Mouse (Mus musculus) gastrocnemius, adult 18-20 months (tissue): ENCODE data around the gene Gins1. TPM values are rescaled to one million over a fixed set of nuclear protein-coding genes. Genes with fewer than 3 reads are reported as not detected.
"Not testable (repeated sequence)": the region's sequence is repeated elsewhere in the genome, so short reads cannot be mapped to it uniquely, and the experiment has no call there.

Source experiments
- DNase-seq: peaks from one replicate; pipeline ENCODE4 v3.0.0; 2021; ENCODE audit warnings: low spot score
- total RNA-seq, 2 experiments: library from RNA; stranded (reverse); gene quantifications; 2 replicates each; pipeline ENCODE4 v1.2.3; 2021

Gene Gins1
- total RNA-seq, 2 experiments from 2014 or later = 1.8 to 2.1 TPM

GRCm38 (mm10) chr2:150909429-150910039, 4.3 kb downstream of the Gins1 start:
- DNase-seq = peak; percentile 93

- no peak for DNase-seq
Observed at GRCm38 (mm10) chr2:150910295-150910881, 5.2 kb downstream of the Gins1 start.

- no peak for DNase-seq
Observed at GRCm38 (mm10) chr2:150914781-150915515, 9.7 kb downstream of the Gins1 start.

- DNase-seq = no peak
Observed at GRCm38 (mm10) chr2:150915786-150916185, 10.6 kb downstream of the Gins1 start.

DNA sequence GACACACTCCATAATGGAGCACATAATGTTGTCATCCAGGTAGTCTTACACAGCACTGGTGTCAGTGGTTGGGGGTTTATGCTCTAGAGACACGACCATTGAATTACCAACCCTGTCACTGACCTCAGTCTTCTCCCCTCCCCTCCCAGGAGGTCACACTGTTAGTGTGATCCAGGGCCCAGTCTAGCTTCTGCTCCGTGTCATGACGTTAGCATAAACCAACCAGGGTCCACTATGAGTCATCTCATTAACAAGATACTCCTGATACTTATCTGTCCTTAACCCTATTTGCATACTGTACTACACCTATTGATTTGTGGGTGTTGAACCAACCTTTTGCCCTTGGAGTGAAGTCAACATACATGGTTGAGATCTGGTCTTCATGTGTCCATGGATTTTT, 13.5 kb downstream of the Gins1 start:
- DNase-seq = no peak

GRCm38 (mm10) chr2:150920543-150920942, 15.3 kb downstream of the Gins1 start:
- DNase-seq = no peak

- peak; percentile 5 for DNase-seq
Observed at GRCm38 (mm10) chr2:150921697-150922096, 16.5 kb downstream of the Gins1 start.

DNA sequence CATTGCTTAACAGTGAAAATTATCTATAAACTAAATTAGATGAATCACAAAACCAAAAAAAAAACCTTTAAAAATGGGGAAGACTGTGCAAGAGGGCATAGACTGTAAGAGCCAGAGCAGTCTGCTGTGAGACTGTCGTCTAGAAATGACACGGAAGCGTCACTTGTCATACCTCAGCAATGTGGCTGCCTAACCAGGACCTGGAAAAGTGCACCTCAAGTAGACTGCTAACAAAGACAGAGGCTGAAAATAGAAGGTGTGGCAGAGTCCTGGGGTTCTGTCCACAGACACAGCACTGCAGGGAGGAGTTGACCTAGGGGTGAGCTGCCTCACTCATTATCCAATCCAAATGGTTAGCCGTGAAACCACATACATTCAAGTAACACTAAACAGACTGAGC, 17.0 kb downstream of the Gins1 start:
- DNase-seq = no peak

GRCm38 (mm10) chr2:150923026-150923425, 17.8 kb downstream of the Gins1 start:
- DNase-seq = no peak

- no peak for DNase-seq
Observed at GRCm38 (mm10) chr2:150923505-150923904, 18.3 kb downstream of the Gins1 start.

GRCm38 (mm10) chr2:150927038-150927720, 22.0 kb downstream of the Gins1 start:
- no peak for DNase-seq

- no peak for DNase-seq
Observed at GRCm38 (mm10) chr2:150929156-150929555, 24.0 kb downstream of the Gins1 start.

GRCm38 (mm10) chr2:150930806-150931205, 25.6 kb downstream of the Gins1 start:
- no peak for DNase-seq

GRCm38 (mm10) chr2:150933482-150933881, 28.3 kb downstream of the Gins1 start:
- no peak for DNase-seq

- no peak for DNase-seq
Observed at GRCm38 (mm10) chr2:150934659-150935058, 29.5 kb downstream of the Gins1 start.

DNA sequence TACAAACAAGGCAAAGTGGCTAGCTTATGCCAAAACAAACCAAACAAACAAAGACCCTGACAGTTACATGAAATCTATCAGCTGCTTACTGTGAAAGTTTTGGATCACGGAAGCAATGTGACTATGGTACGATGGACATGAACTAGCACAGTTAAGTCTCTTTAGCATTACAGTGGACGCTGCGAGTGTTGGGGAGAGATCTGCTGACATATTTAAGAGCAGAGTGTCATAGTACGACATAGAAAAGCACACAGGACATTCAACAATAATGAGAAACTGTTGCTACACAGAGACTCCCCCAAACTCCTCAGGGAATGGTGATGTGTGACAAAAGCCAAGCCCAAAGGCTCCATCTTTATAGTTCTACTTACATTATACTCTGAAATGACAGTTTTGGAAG, 38.8 kb downstream of the Gins1 start:
- DNase-seq = no peak

DNA sequence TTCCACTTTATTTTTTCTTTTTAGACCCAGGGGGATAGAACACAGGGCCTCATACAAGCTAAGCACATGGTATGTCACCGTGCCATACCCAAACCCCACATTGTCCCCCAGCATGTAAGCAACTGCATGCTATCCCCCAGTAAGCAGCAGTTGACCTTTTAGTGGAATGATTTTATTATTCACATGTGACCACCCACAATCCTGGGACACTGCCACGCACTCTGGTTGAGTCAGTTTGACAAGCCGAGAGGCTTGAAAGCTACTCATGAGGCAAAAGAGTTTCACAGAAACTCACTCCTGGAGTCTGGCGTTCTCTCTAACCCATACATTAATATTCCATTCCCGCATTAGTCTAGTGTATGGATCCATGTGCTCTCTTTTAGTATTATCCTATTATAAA, 42.1 kb downstream of the Gins1 start:
- DNase-seq = not testable (repeated sequence)

DNA sequence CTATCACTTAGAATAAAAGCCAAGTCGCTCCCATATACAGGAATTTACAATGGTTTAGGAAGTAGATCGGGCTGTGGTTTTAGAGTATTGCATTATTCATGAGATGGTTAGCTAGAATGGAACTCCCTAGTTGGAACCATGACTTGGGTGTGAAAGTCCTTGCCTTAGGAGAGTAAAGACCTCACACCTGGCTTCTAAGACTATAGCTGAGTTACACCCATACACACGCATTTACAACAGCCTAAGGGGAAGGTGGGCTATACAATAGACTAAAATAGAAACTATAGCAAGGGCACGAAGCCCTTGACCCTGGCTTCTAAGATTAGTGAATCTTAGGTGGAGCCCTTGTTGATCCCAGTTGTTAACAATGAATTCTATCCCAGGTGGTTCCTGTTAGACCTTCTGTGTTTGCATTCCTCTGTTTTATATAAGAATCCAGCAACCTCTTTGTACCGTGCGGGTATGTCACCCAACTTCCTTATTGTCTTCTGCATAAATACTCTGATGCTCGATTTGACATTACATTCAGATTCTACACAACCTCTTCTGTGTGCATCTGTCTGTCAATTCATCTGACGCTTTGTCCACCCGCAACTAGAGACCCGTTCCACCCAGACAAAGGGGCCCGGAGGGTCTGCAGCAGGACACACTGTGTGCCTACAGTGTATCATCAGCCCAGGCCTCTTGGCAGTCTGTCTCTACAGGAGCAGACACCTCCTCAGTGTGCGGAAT, 42.8 kb downstream of the Gins1 start:
- DNase-seq = not testable (repeated sequence)

DNA sequence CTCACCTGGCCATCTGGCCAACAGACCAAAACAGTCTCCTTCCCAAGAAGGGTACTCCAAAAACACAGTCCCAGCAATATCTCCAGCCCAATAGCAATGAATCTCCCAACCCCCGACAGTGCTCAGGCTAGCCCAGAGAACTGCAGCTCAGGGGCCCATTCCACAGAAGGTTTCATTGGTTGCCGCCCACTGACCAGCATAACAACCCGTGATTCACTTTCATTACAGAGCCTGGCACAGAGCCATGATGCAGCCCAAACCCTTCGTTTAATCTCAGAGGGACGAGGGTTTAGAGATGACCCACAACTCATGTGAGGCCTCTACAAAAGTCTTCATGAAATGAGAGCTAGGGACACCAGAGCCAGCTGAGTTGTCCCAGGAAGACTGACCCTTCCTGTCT, 43.6 kb downstream of the Gins1 start:
- no peak for DNase-seq

GRCm38 (mm10) chr2:150949652-150950051, 44.5 kb downstream of the Gins1 start:
- no peak for DNase-seq

- DNase-seq = no peak
Observed at GRCm38 (mm10) chr2:150950056-150950455, 44.9 kb downstream of the Gins1 start.

GRCm38 (mm10) chr2:150951201-150951600, 46.0 kb downstream of the Gins1 start:
- no peak for DNase-seq
